Mouse (Mus musculus) G1E-ER4 (cell line): ENCODE measurements at regions not wholly inside any gene's neighbourhood (a gene's known extent, or its start where the extent isn't known, plus 50 kb on each side); places are given as distances from the start of the nearest gene placed in this dataset.

Source experiments
- GATA1 ChIP-seq: IDR thresholded peaks from one replicate; pipeline ENCODE4 v1.8.0; 2012; ENCODE audit warnings: low read length, inconsistent platforms

GRCm38 (mm10) chr1:128758294-128758801 lies 166.3 kb upstream of the Cxcr4 start:
- TF ChIP-seq GATA1, result no peak

GRCm38 (mm10) chr1:128753427-128754012 lies 161.4 kb upstream of the Cxcr4 start:
- TF ChIP-seq GATA1, result no peak

DNA sequence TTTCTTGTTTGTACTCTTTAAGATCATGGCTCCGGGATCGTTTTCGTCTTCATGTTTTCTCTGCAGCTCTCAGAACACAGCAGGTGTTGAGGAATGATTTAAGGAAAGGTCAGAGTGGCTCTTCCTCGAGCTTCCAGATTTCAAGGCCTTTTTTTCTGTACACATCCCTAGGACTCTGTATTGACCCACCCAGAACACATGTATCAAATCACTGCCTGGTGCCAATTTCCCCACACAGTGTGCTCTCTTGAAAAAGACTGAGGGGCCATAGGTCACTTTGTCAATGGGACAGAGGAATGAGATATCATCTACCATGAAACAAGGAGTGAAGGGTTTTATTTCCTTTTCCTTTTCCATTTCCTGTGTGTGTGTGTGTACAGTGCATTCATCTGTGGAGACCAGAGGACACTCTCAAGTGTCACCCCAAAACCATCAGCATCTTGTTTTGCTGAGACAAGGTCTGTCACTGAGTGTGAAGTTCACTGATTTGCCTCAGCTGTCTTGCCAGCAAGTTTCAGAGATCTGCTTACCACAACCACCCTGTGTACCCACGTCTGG lies 157.4 kb upstream of the Cxcr4 start:
- TF ChIP-seq GATA1, result no peak

DNA sequence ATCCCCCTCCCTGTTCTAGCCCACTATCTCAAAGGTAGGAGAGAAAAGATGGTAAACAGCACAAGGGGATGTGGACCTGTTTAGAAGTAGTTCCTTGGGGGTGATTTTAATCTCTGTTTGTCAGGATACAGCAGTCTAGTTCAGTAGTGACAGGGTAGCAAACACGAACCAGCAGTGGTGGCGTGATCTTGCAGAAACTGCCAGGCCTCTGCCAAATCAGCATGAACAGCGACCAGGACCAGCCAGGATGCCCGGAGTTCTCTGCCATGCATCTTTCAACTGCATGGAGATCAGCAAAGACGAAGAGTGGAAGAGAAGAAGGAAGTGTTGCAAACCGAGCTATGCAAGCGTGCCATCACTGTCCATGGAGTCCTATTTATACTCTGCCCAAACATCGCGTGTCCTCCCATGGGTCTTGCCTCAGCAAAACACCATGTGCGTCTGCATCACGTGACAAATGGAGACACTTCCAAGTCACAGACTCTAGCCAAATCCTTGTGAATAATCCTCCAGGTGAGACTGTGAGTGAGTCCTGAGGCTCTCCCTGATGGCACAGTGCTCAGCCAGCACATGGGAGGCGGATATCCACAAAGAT lies 155.2 kb upstream of the Cxcr4 start:
- no peak for TF ChIP-seq GATA1

GRCm38 (mm10) chr1:128746461-128747009 lies 154.4 kb upstream of the Cxcr4 start:
- TF ChIP-seq GATA1, result no peak

GRCm38 (mm10) chr1:128740616-128741015 lies 148.5 kb upstream of the Cxcr4 start:
- no peak for TF ChIP-seq GATA1

DNA sequence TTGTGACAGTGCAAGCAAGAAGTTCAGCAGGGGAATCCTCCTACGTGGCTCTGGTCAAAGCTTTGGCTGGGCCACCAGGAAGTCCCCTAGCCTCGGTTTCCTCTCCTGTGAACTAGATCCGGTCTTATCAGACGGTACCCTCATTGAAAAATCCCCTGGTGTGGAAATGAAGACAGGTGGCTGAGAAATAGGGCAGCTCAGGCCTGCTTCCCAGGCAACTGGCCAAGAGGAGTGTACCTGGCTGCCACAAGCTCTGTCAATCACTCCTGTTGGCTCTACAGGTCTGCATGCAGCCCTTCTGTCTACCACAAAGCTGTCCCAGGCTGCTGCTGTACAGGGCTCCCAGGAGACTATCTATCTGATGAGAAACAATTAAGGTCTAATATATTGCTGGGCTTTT lies 146.1 kb upstream of the Cxcr4 start:
- no peak for TF ChIP-seq GATA1

GRCm38 (mm10) chr1:128734857-128735256 lies 142.8 kb upstream of the Cxcr4 start:
- TF ChIP-seq GATA1, result no peak

GRCm38 (mm10) chr1:128731445-128731844 lies 139.4 kb upstream of the Cxcr4 start:
- no peak for TF ChIP-seq GATA1

- TF ChIP-seq GATA1, result no peak
These were observed 132.5 kb upstream of the Cxcr4 start for GRCm38 (mm10) chr1:128724433-128725091.

- no peak for TF ChIP-seq GATA1
These were observed 131.8 kb upstream of the Cxcr4 start for GRCm38 (mm10) chr1:128723843-128724242.

DNA sequence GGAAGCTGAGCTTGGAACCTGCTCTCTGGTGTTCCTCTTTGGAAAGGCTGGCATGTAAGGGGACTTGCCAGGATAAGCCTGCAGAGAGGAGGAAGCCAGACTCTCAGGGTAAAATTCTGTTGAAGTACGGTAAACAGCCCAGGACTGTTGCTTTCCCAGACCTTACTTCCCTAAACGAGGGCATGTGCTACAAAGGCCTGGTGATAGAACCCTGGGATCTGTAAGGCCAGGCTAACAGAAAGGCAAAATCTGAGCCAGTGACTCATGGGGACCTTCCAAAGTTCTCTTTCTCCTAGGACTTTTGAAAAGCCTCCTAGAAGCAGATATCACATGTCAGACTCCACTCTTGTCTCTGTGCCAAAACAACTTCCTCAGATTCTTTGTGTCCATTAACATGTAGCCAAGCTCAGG lies 130.0 kb upstream of the Cxcr4 start:
- TF ChIP-seq GATA1, result no peak

DNA sequence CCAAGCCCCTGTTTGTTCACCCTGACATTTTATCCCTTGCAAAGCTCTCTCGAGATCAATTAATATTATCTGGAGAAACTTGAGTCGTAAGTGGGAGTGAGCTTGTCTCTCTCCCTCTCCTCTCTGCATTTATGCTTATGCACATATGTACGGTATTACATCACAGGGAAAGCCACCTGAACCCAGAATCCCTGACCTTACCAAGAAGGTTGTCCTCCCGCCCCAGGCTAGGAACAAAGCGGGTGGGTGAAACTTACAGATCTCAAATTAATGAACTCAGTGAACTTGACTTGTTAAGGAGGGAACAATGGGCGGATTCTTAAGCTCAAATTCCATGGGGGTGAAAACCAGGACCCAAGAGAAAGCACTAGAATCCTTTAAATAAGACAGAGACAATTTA lies 122.8 kb upstream of the Cxcr4 start:
- TF ChIP-seq GATA1, result no peak

DNA sequence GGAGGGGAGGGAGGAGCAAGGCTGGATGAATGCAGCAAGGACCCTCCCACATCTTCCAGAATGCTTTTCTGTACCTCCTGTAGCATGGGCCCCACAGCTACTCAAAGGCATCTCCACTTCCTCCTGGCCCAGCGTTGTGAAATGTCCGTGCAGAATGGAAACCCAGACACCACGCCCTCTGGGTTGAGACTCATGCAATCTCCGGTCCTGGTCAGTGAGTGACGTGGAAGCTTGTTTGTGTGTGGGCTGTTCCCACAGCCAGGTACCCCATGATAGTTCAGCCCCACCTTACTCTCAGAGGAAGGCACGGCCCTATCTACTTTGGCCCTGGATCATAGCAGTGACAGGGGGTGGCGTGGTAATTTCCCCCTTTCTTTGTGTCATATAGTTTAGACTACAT lies 120.8 kb upstream of the Cxcr4 start:
- TF ChIP-seq GATA1, result no peak

GRCm38 (mm10) chr1:128711121-128711520 lies 119.0 kb upstream of the Cxcr4 start:
- no peak for TF ChIP-seq GATA1

DNA sequence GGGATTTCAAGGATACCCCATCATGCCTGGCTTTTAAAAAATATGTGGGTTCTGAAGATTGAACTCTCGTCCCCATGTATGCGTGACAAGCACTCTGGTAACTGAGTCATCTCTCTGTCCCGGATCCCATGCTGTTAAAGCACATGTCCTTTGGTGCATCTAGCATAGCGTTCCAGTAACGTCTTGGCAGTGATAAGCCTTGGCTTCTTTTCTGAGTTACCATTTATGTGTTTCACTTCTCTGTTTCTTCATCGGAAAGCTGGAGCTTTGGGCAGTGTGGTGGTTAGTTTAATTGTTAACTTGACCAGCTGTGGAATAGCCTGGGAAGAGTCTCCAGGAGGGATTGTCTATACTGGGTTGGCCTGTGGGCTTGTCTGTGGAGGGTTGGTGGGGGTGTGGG lies 115.7 kb upstream of the Cxcr4 start:
- no peak for TF ChIP-seq GATA1
